Mouse (Mus musculus) bone marrow, adult 2 months (tissue): ENCODE results near the gene Vps72.

Experiments used
- CTCF ChIP-seq: fragments of 200-500 bp; IDR thresholded peaks from 2 replicates; pipeline ENCODE4 v1.5.1; 2011; ENCODE audit warnings: low read length, control low read depth; ENCODE audit not compliant: control insufficient read depth, insufficient read depth
- POLR2A ChIP-seq: fragments of 200-500 bp; IDR thresholded peaks from 2 replicates; pipeline ENCODE4 v1.6.1; 2011; ENCODE audit warnings: low read depth, mild to moderate bottlenecking, control low read depth, low read length, borderline replicate concordance; ENCODE audit not compliant: control insufficient read depth

GRCm38 (mm10) chr3:95162345-95162628 lies 51.5 kb downstream of the Vps72 start:
- TF ChIP-seq POLR2A = no peak
- no peak for TF ChIP-seq CTCF
